7 mouse cellular contexts compared by ENCODE assay signal in the genomic region with DNA sequence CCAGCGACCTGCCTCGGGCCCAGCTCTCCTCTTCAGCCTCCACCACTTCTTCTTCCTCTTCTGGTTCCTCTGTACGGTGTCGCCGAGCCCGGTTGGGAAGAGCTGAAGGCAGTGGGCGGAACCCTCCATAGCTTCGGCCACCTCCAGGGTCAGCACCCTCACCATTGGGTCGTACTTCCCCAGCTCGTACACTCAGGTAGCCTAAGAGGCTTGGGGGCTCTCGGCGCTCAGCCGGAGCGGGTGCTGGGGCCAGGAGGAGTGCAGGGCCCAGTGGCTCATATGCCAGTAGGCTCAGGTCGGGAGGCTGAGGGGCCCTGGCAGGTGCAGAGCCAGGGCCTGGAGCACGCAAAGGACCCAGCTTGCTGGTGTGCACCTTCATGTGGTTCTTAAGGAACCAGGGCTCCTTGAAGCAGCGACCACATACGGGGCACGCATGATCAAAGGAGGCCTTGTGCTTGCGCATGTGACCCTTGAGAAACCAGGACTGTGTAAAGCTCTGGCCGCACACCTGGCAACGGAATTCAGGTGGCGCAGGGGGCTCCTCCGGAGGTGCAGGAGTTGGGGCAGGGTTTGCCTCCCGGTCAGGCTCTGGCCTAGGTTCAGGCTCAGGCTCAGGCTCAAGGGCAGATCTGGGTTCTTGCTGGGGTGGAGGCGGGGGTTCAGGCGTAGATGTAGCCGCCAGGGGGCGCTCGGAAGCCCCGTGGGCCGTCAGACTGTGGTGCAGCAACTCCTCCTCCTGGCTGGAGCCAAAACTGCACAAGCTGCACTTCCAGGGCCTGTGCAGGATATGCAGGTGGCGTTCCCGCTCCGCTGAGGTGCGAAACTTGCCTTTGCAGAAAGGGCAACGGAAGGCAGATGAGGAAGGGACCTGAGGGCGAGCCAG. TPM values are rescaled to one million over a fixed set of nuclear protein-coding genes. Genes with fewer than 3 reads are reported as not detected.
A peak's percentile ranks its signal among the peaks of the same experiment; 100 is the strongest.
DNase-seq lines count a peak whose midpoint lies in the region; ATAC-seq and TF ChIP-seq lines count a peak whose summit lies in the region.

No protein-coding gene starts in this region.

- DNase-seq in adrenal gland, postnatal 14 days: peak; percentile 96
- peak; percentile 93 for DNase-seq in embryonic facial prominence, embryonic 10.5 days (ENCODE audit: low spot score)
- peak; percentile 95 for DNase-seq in limb, embryonic 11.5 days (ENCODE audit: low spot score)
- peak; percentile 94 for DNase-seq in midbrain, embryonic 14.5 days

- peak overlapping the region; percentile 35; the same call in 1 of the 2 replicates for H3K4me2 ChIP-seq in intestine, postnatal 0 days (replicated peaks; ENCODE audit: low read depth)
- H3K4me2 ChIP-seq in limb, embryonic 11.5 days (ENCODE audit: low read depth, severe bottlenecking): peak overlapping the region; percentile 17; the same call in 1 of the 2 replicates
- H3K4me2 ChIP-seq in midbrain, embryonic 14.5 days (ENCODE audit: low read length): peak overlapping the region; percentile 69

- peaks cover 59% of the 10 kb centered on the region for H3K36me3 ChIP-seq in embryonic facial prominence, embryonic 10.5 days (replicated peaks)
- peaks cover 41% of the 10 kb centered on the region for H3K36me3 ChIP-seq in intestine, postnatal 0 days (ENCODE audit: control insufficient read depth, insufficient read depth)
- H3K36me3 ChIP-seq in limb, embryonic 11.5 days (ENCODE audit: control insufficient read depth, insufficient read depth, low read length): peaks cover 21% of the 10 kb centered on the region
- H3K36me3 ChIP-seq in midbrain, embryonic 14.5 days (ENCODE audit: control insufficient read depth, insufficient read depth, low read length): peaks cover 48% of the 10 kb centered on the region
- peaks cover 38% of the 10 kb centered on the region for H3K36me3 ChIP-seq in small intestine, adult 2 months (ENCODE audit: control insufficient read depth, insufficient read depth, low read length)

- TF ChIP-seq CTCF in intestine, postnatal 0 days (IDR thresholded peaks at IDR 0.05; ENCODE audit: low read depth): peak; percentile 100
- peak; percentile 100 for TF ChIP-seq CTCF in small intestine, adult 2 months (IDR thresholded peaks at IDR 0.05; ENCODE audit: extremely low read depth, insufficient read length, insufficient replicate concordance, low read depth, low read length)

- H3K4me1 ChIP-seq in embryonic facial prominence, embryonic 10.5 days: peaks cover 73% of the 10 kb centered on the region
- H3K4me1 ChIP-seq in intestine, postnatal 0 days (replicated peaks; ENCODE audit: control insufficient read depth, insufficient read depth, low read length): no peaks in the 10 kb centered on the region
- H3K4me1 ChIP-seq in limb, embryonic 11.5 days (ENCODE audit: control insufficient read depth, insufficient read depth, low read length): peaks cover 33% of the 10 kb centered on the region
- H3K4me1 ChIP-seq in midbrain, embryonic 14.5 days (ENCODE audit: control insufficient read depth, insufficient read depth, low read length): peaks cover 69% of the 10 kb centered on the region
- peaks cover 3% of the 10 kb centered on the region for H3K4me1 ChIP-seq in small intestine, adult 2 months (ENCODE audit: control insufficient read depth, insufficient read depth, insufficient read length, low read length)

- H3K4me3 ChIP-seq in embryonic facial prominence, embryonic 10.5 days: peak overlapping the region; percentile 57
- H3K4me3 ChIP-seq in intestine, postnatal 0 days (ENCODE audit: low read depth, low read length): no peak overlapping the region
- no peak overlapping the region for H3K4me3 ChIP-seq in limb, embryonic 11.5 days (ENCODE audit: low read depth, low read length)
- H3K4me3 ChIP-seq in midbrain, embryonic 14.5 days (replicated peaks; ENCODE audit: low read depth, low read length): peak overlapping the region; percentile 38
- no peak overlapping the region for H3K4me3 ChIP-seq in small intestine, adult 2 months (ENCODE audit: low read depth, low read length)

- H3K27me3 ChIP-seq in embryonic facial prominence, embryonic 10.5 days (replicated peaks; ENCODE audit: low read depth, poor library complexity, severe bottlenecking): no peaks in the 10 kb centered on the region
- H3K27me3 ChIP-seq in intestine, postnatal 0 days (replicated peaks; ENCODE audit: control insufficient read depth, insufficient read depth, low read length): no peaks in the 10 kb centered on the region
- no peaks in the 10 kb centered on the region for H3K27me3 ChIP-seq in limb, embryonic 11.5 days (ENCODE audit: control insufficient read depth, insufficient read depth, low read length)
- H3K27me3 ChIP-seq in midbrain, embryonic 14.5 days (ENCODE audit: control insufficient read depth, insufficient read depth, low read length): no peaks in the 10 kb centered on the region
- H3K27me3 ChIP-seq in small intestine, adult 2 months (ENCODE audit: control insufficient read depth, insufficient read depth, low read length): no peaks in the 10 kb centered on the region

- H3K9me3 ChIP-seq in embryonic facial prominence, embryonic 10.5 days: no peaks in the 10 kb centered on the region
- H3K9me3 ChIP-seq in intestine, postnatal 0 days (ENCODE audit: control insufficient read depth): no peaks in the 10 kb centered on the region
- H3K9me3 ChIP-seq in limb, embryonic 11.5 days (ENCODE audit: control insufficient read depth, low read length): no peaks in the 10 kb centered on the region
- no peaks in the 10 kb centered on the region for H3K9me3 ChIP-seq in midbrain, embryonic 14.5 days (ENCODE audit: control insufficient read depth, low read length)

- peak overlapping the region; percentile 89 for H3K27ac ChIP-seq in embryonic facial prominence, embryonic 10.5 days (replicated peaks)
- H3K27ac ChIP-seq in intestine, postnatal 0 days (ENCODE audit: low read depth, low read length): no peak overlapping the region
- H3K27ac ChIP-seq in limb, embryonic 11.5 days (replicated peaks; ENCODE audit: low read depth, low read length): peak overlapping the region; percentile 52; the same call in 1 of the 2 replicates
- H3K27ac ChIP-seq in midbrain, embryonic 14.5 days (replicated peaks; ENCODE audit: low read depth, low read length): peak overlapping the region; percentile 99
- no peak overlapping the region for H3K27ac ChIP-seq in small intestine, adult 2 months (ENCODE audit: insufficient read depth, low read depth, low read length)

- TF ChIP-seq POLR2A in small intestine, adult 2 months (IDR thresholded peaks at IDR 0.05; ENCODE audit: low read depth, low read length): no peak

- 56% methylated on average over 38 of the region's 38 CpGs for WGBS in embryonic facial prominence, embryonic 10.5 days
- 53% methylated on average over 35 of the region's 38 CpGs for WGBS in intestine, postnatal 0 days
- 55% methylated on average over 38 of the region's 38 CpGs for WGBS in limb, embryonic 11.5 days
- 48% methylated on average over 38 of the region's 38 CpGs for WGBS in midbrain, embryonic 14.5 days
- 56% methylated on average over 38 of the region's 38 CpGs for WGBS in small intestine, adult 2 months

- no peak overlapping the region for H3K9ac ChIP-seq in intestine, postnatal 0 days (ENCODE audit: low read depth, low read length)
- peak overlapping the region; percentile 7; the same call in 1 of the 2 replicates for H3K9ac ChIP-seq in limb, embryonic 11.5 days (ENCODE audit: low read length)
- peak overlapping the region; percentile 57; the same call in 1 of the 2 replicates for H3K9ac ChIP-seq in midbrain, embryonic 14.5 days (replicated peaks; ENCODE audit: low read length)

- peak; percentile 85 for ATAC-seq in granulocyte monocyte progenitor cell, adult 5-6 weeks (replicated peaks; ENCODE audit: poor library complexity, severe bottlenecking)
- peak; percentile 80 for ATAC-seq in intestine, postnatal 0 days
- ATAC-seq in limb, embryonic 11.5 days (ENCODE audit: insufficient number of reproducible peaks, low FRiP score, low TSS enrichment, low read depth): peak; percentile 52
- ATAC-seq in midbrain, embryonic 14.5 days (ENCODE audit: low FRiP score, low TSS enrichment): peak; percentile 51

RNA-seq across cellular contexts. Expression of a gene that starts 6.9 kb away (rescaled TPM):
- 3.7 and 4.4 TPM in 2 replicates for total RNA-seq in adrenal gland, postnatal 14 days (2021)
- 0.65 and 0.72 TPM in 2 replicates for polyA plus RNA-seq in embryonic facial prominence, embryonic 10.5 days (2016; fragmentation: Nextera tagmentation; extraction: Ambion mirVana)
- total RNA-seq in granulocyte monocyte progenitor cell, adult 5-6 weeks (2014; fragmentation: Nextera tagmentation): not detected in 2 replicates
- total RNA-seq in granulocyte monocyte progenitor cell, adult 5-6 weeks (2017): not detected in 2 replicates
- 221 and 224 TPM in 2 replicates for polyA plus RNA-seq in intestine, postnatal 0 days (2015; fragmentation: Nextera tagmentation; extraction: Ambion mirVana)
- 0.60 and 1.3 TPM in 2 replicates for polyA plus RNA-seq in limb, embryonic 11.5 days (2014; fragmentation: Nextera tagmentation; extraction: Ambion mirVana)
- 0.37 and 0.39 TPM in 2 replicates for polyA plus RNA-seq in midbrain, embryonic 14.5 days (2014; fragmentation: Nextera tagmentation; extraction: Ambion mirVana)
- polyA plus RNA-seq in small intestine, adult 2 months (2012; rRNA removed): 53.4 and 91.5 TPM in 2 replicates

RNA-seq across cellular contexts. Expression of a gene that starts 12.0 kb away (rescaled TPM):
- total RNA-seq in adrenal gland, postnatal 14 days (2021): 56.5 and 63.7 TPM in 2 replicates
- 57.5 and 63.2 TPM in 2 replicates for polyA plus RNA-seq in embryonic facial prominence, embryonic 10.5 days (2016; fragmentation: Nextera tagmentation; extraction: Ambion mirVana)
- 11.3 and 20.1 TPM in 2 replicates for total RNA-seq in granulocyte monocyte progenitor cell, adult 5-6 weeks (2014; fragmentation: Nextera tagmentation)
- total RNA-seq in granulocyte monocyte progenitor cell, adult 5-6 weeks (2017): 13.6 and 17.0 TPM in 2 replicates
- polyA plus RNA-seq in intestine, postnatal 0 days (2015; fragmentation: Nextera tagmentation; extraction: Ambion mirVana): 11.9 and 12.5 TPM in 2 replicates
- 51.6 and 52.0 TPM in 2 replicates for polyA plus RNA-seq in limb, embryonic 11.5 days (2014; fragmentation: Nextera tagmentation; extraction: Ambion mirVana)
- polyA plus RNA-seq in midbrain, embryonic 14.5 days (2014; fragmentation: Nextera tagmentation; extraction: Ambion mirVana): 41.6 and 46.9 TPM in 2 replicates
- 37.9 and 72.7 TPM in 2 replicates for polyA plus RNA-seq in small intestine, adult 2 months (2012; rRNA removed)

RNA-seq across cellular contexts. Expression of a gene that starts 24.0 kb away (rescaled TPM):
- 49.5 and 61.3 TPM in 2 replicates for total RNA-seq in adrenal gland, postnatal 14 days (2021)
- 151 and 163 TPM in 2 replicates for polyA plus RNA-seq in embryonic facial prominence, embryonic 10.5 days (2016; fragmentation: Nextera tagmentation; extraction: Ambion mirVana)
- 8.6 and 14.9 TPM in 2 replicates for total RNA-seq in granulocyte monocyte progenitor cell, adult 5-6 weeks (2014; fragmentation: Nextera tagmentation)
- 10.8 and 11.4 TPM in 2 replicates for total RNA-seq in granulocyte monocyte progenitor cell, adult 5-6 weeks (2017)
- 18.2 and 19.7 TPM in 2 replicates for polyA plus RNA-seq in intestine, postnatal 0 days (2015; fragmentation: Nextera tagmentation; extraction: Ambion mirVana)
- 154 and 158 TPM in 2 replicates for polyA plus RNA-seq in limb, embryonic 11.5 days (2014; fragmentation: Nextera tagmentation; extraction: Ambion mirVana)
- 72.8 and 75.8 TPM in 2 replicates for polyA plus RNA-seq in midbrain, embryonic 14.5 days (2014; fragmentation: Nextera tagmentation; extraction: Ambion mirVana)
- 12.7 and 19.1 TPM in 2 replicates for polyA plus RNA-seq in small intestine, adult 2 months (2012; rRNA removed)

RNA-seq across cellular contexts. Expression of a gene that starts 33.7 kb away (rescaled TPM):
- not detected in 2 replicates for total RNA-seq in adrenal gland, postnatal 14 days (2021)
- not detected in 2 replicates for polyA plus RNA-seq in embryonic facial prominence, embryonic 10.5 days (2016; fragmentation: Nextera tagmentation; extraction: Ambion mirVana)
- total RNA-seq in granulocyte monocyte progenitor cell, adult 5-6 weeks (2014; fragmentation: Nextera tagmentation): not detected in 2 replicates
- total RNA-seq in granulocyte monocyte progenitor cell, adult 5-6 weeks (2017): not detected in 2 replicates
- not detected in 2 replicates for polyA plus RNA-seq in intestine, postnatal 0 days (2015; fragmentation: Nextera tagmentation; extraction: Ambion mirVana)
- polyA plus RNA-seq in limb, embryonic 11.5 days (2014; fragmentation: Nextera tagmentation; extraction: Ambion mirVana): not detected in 2 replicates
- not detected in 2 replicates for polyA plus RNA-seq in midbrain, embryonic 14.5 days (2014; fragmentation: Nextera tagmentation; extraction: Ambion mirVana)
- not detected in 2 replicates for polyA plus RNA-seq in small intestine, adult 2 months (2012; rRNA removed)

Comparison
In these comparisons a context has a peak if more than half of its experiments do, and no peak if none do; other contexts are left out.
1. H3K27ac ChIP-seq: peak in embryonic facial prominence, embryonic 10.5 days (single experiment), limb, embryonic 11.5 days (single experiment) and midbrain, embryonic 14.5 days (single experiment); none in intestine, postnatal 0 days (single experiment) and small intestine, adult 2 months (single experiment).
2. H3K4me3 ChIP-seq: peak in embryonic facial prominence, embryonic 10.5 days (single experiment) and midbrain, embryonic 14.5 days (single experiment); none in intestine, postnatal 0 days (single experiment), limb, embryonic 11.5 days (single experiment) and small intestine, adult 2 months (single experiment).
3. H3K4me2 ChIP-seq: peak in every context shown above with its lines; median percentile 69 in midbrain, embryonic 14.5 days; 35 in intestine, postnatal 0 days; 17 in limb, embryonic 11.5 days.
4. RNA of a gene that starts 6.9 kb away (polyA plus RNA-seq): 221 to 224 TPM in intestine, postnatal 0 days and 53.4 to 91.5 TPM in small intestine, adult 2 months; 0.60 to 1.3 TPM in limb, embryonic 11.5 days, 0.65 to 0.72 TPM in embryonic facial prominence, embryonic 10.5 days and 0.37 to 0.39 TPM in midbrain, embryonic 14.5 days; every median in the first group is over 10 times any median in the second.
5. Peak in every context shown above with its lines, with median percentiles within 50 percentile points of each other: DNase-seq and ATAC-seq.